Mouse (Mus musculus) megakaryocyte, embryonic 14.5 days (primary cell): Measurements from ENCODE around the gene Cspg4. TPM values are rescaled to one million over a fixed set of nuclear protein-coding genes. Genes with fewer than 3 reads are reported as not detected.

ENCODE experiments used
- H3K27me3 ChIP-seq: replicated peaks from 2 replicates; pipeline ENCODE3; 2012; ENCODE audit warnings: inconsistent platforms
- H3K36me3 ChIP-seq: replicated peaks from 2 replicates; pipeline ENCODE3; 2012; ENCODE audit warnings: low read length, inconsistent platforms, mixed read lengths
- H3K4me1 ChIP-seq: 2 replicates; pipeline ENCODE4 v1.6.1; 2012; ENCODE audit warnings: inconsistent platforms
- H3K4me3 ChIP-seq: replicated peaks from 2 replicates; pipeline ENCODE3; 2012; ENCODE audit warnings: moderate library complexity, mild to moderate bottlenecking, inconsistent platforms
- H3K9me3 ChIP-seq: 2 replicates; pipeline ENCODE4 v1.6.1; 2012; ENCODE audit warnings: inconsistent platforms
- FLI1 ChIP-seq: IDR thresholded peaks from 2 replicates; pipeline ENCODE4 v1.6.1; 2012; ENCODE audit warnings: low read length, inconsistent platforms, mixed read lengths
- GATA1 ChIP-seq: IDR thresholded peaks from 3 replicates; pipeline ENCODE4 v1.6.1; 2012; ENCODE audit warnings: mixed read lengths, low read length, inconsistent platforms, borderline replicate concordance
- polyA plus RNA-seq: library from polyadenylated mRNA; stranded (reverse); fragments of >175 nt; gene quantifications from 2 replicates; pipeline ENCODE4 v1.2.3, GENCODE M21; 2012; ENCODE audit warnings: low replicate concordance; ENCODE audit not compliant: insufficient read depth

Cspg4 gene
- polyA plus RNA-seq, 1 experiment, result 0.01 TPM

- peaks cover 55% of the 10 kb centered on the region for H3K27me3 ChIP-seq
- H3K9me3 ChIP-seq, result no peaks in the 10 kb centered on the region
- H3K4me3 ChIP-seq, result no peak overlapping the region
- H3K36me3 ChIP-seq, result peaks cover 7% of the 10 kb centered on the region
- H3K4me1 ChIP-seq, result no peaks in the 10 kb centered on the region
- TF ChIP-seq GATA1 (no peak), FLI1 (no peak)
Observed at GRCm38 (mm10) chr9:56915695-56916410, 51.0 kb downstream of the Cspg4 start.

GRCm38 (mm10) chr9:56917131-56917530, 52.3 kb downstream of the Cspg4 start:
- peaks cover 6% of the 10 kb centered on the region for H3K9me3 ChIP-seq
- H3K4me1 ChIP-seq, result no peaks in the 10 kb centered on the region
- peaks cover 12% of the 10 kb centered on the region for H3K36me3 ChIP-seq
- H3K4me3 ChIP-seq, result no peak overlapping the region
- TF ChIP-seq FLI1, result no peak
- H3K27me3 ChIP-seq, result peaks cover 45% of the 10 kb centered on the region

DNA sequence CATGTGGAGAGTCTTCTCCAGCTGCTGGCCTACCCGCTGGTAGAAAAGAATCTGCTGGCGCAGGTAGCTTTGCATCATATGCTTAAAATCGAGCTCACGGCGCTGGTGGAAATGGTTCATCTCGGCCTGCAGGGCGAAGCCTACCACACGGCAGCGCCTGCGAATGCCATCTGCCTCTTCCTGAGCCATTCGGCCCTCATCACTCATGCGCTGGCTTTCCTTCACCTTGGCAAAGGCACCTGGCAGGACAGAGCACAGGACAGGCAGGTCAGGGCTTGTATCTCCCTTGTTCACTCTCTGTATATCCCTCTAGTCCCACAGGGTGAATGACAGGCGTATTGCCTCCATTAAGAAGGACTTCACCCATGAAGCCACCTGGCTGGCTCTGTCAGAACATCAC, 53.6 kb downstream of the Cspg4 start:
- Histone ChIP-seq H3K27me3 (peaks cover 42% of the 10 kb centered on the region), H3K4me3 (no peak overlapping the region), H3K36me3 (peaks cover 12% of the 10 kb centered on the region), H3K9me3 (peaks cover 6% of the 10 kb centered on the region), H3K4me1 (peaks cover 1% of the 10 kb centered on the region; the same call in 1 of the 2 replicates)
- no peak for TF ChIP-seq GATA1
- no peak for TF ChIP-seq FLI1

DNA sequence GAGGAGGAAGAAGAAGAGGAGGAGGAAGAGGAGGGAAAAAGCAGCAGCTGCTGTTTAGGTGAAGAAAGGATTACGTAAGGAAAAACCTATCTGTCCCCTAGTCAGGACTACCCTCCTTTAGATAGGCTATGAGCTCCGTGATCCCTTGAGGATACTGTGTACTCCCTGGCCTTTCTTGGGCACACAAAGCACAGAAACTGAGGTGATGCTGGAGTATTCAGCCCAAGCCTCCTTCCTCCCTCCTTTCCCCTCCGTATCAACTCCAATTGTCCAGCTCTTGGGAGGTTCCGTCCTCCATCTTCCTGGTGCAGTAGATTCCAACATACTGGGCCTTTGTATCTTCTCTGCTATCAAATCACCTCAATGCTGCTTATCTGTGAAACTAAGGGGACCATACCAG, 57.9 kb downstream of the Cspg4 start:
- Histone ChIP-seq H3K9me3 (peaks cover 6% of the 10 kb centered on the region), H3K27me3 (peaks cover 52% of the 10 kb centered on the region), H3K4me3 (no peak overlapping the region), H3K4me1 (peaks cover 38% of the 10 kb centered on the region), H3K36me3 (peaks cover 18% of the 10 kb centered on the region)
- TF ChIP-seq GATA1 (no peak), FLI1 (no peak)

GRCm38 (mm10) chr9:56923841-56924650, 59.2 kb downstream of the Cspg4 start:
- Histone ChIP-seq H3K4me3 (no peak overlapping the region), H3K36me3 (peaks cover 11% of the 10 kb centered on the region)

GRCm38 (mm10) chr9:56924651-56925027, 59.8 kb downstream of the Cspg4 start:
- Histone ChIP-seq H3K27me3 (peaks cover 55% of the 10 kb centered on the region), H3K36me3 (peaks cover 11% of the 10 kb centered on the region), H3K4me3 (peak overlapping the region; percentile 31), H3K9me3 (peaks cover 6% of the 10 kb centered on the region), H3K4me1 (peaks cover 48% of the 10 kb centered on the region)
- TF ChIP-seq GATA1, result no peak

More at GRCm38 (mm10) chr9:56923841-56924650, 59.2 kb downstream of the Cspg4 start:
- Histone ChIP-seq H3K9me3 (peaks cover 6% of the 10 kb centered on the region), H3K27me3 (peaks cover 51% of the 10 kb centered on the region), H3K4me1 (peaks cover 47% of the 10 kb centered on the region)
- TF ChIP-seq FLI1, result no peak
- TF ChIP-seq GATA1, result no peak

GRCm38 (mm10) chr9:56925291-56926024, 60.6 kb downstream of the Cspg4 start:
- H3K9me3 ChIP-seq, result peaks cover 6% of the 10 kb centered on the region
- no peak for TF ChIP-seq FLI1
- no peak overlapping the region for H3K4me3 ChIP-seq
- H3K4me1 ChIP-seq, result peaks cover 52% of the 10 kb centered on the region
- peaks cover 63% of the 10 kb centered on the region for H3K27me3 ChIP-seq
- H3K36me3 ChIP-seq, result peaks cover 11% of the 10 kb centered on the region

DNA sequence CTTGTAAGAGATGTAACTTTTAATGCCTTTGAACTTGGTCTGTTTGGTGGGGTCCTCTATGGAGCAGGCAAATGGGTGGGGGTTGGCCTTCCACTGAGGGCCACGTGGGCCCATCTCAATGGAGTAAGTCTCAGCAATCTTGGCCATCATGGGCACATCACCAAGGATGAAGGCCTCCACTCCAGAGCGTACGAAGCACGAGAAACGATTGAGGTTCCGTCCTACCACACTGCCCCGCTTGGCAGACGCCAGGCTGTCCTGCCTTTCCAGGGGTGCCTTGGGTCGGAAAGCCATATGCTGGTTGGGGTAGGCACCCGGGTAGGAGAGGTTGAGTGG, 61.2 kb downstream of the Cspg4 start:
- TF ChIP-seq FLI1, result no peak
- no peak for TF ChIP-seq GATA1
- H3K27me3 ChIP-seq, result peaks cover 68% of the 10 kb centered on the region
- H3K9me3 ChIP-seq, result peaks cover 6% of the 10 kb centered on the region
- H3K36me3 ChIP-seq, result peaks cover 11% of the 10 kb centered on the region
- H3K4me3 ChIP-seq, result no peak overlapping the region
- peaks cover 53% of the 10 kb centered on the region for H3K4me1 ChIP-seq

DNA sequence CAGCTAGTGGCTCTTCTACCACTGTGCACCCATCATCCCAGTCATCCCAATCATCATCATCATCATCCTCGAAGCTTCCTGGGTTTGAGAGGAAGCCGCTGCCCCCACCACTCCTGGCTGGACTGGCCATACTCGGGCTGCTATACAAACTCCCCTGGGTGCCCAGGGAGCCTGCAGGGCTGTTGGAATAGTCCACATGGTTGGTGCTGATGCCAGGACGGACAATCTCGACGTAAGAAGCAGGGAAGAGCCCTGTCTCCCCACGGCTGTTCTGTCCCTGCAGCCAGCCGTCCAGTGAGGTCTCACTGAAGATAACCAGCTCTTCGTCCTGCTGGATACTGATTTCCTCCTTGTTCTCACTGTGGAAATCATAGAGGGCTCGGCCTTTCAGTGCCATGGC, 61.6 kb downstream of the Cspg4 start:
- Histone ChIP-seq H3K27me3 (peaks cover 70% of the 10 kb centered on the region), H3K4me1 (peaks cover 53% of the 10 kb centered on the region), H3K9me3 (peaks cover 6% of the 10 kb centered on the region), H3K36me3 (peaks cover 11% of the 10 kb centered on the region), H3K4me3 (no peak overlapping the region)
- TF ChIP-seq FLI1, result no peak
- no peak for TF ChIP-seq GATA1
